Mouse (Mus musculus) myocyte (in vitro differentiated cells): ENCODE data around the gene Gm20431. TPM values are rescaled to one million over a fixed set of nuclear protein-coding genes. Genes with fewer than 3 reads are reported as not detected.

Experiments
- H3K27me3 ChIP-seq: one replicate; pipeline ENCODE4 v1.6.1; 2011; ENCODE audit not compliant: control insufficient read depth, insufficient read depth, insufficient read length
- H3K36me3 ChIP-seq: one replicate; pipeline ENCODE4 v1.6.1; 2011; ENCODE audit not compliant: control insufficient read depth, insufficient read depth
- H3K4me2 ChIP-seq: one replicate; pipeline ENCODE4 v1.6.1; 2011; ENCODE audit warnings: low read depth, control low read depth
- H3K4me3 ChIP-seq: one replicate; pipeline ENCODE4 v1.5.1; 2011; ENCODE audit warnings: mild to moderate bottlenecking, control low read depth, moderate library complexity
- H3K79me2 ChIP-seq: one replicate; pipeline ENCODE4 v1.6.1; 2011; ENCODE audit not compliant: control insufficient read depth, insufficient read depth
- H3ac ChIP-seq: one replicate; pipeline ENCODE4 v1.6.1; 2011; ENCODE audit not compliant: control insufficient read depth, insufficient read length
- CEBPB ChIP-seq: IDR thresholded peaks from 2 replicates; pipeline ENCODE4 v1.6.1; 2011; ENCODE audit warnings: mild to moderate bottlenecking, moderate library complexity; ENCODE audit not compliant: poor library complexity, insufficient read depth, severe bottlenecking
- E2F4 ChIP-seq: IDR thresholded peaks from one replicate; pipeline ENCODE4 v1.6.1; 2011; ENCODE audit warnings: mild to moderate bottlenecking, control low read depth, moderate library complexity; ENCODE audit not compliant: insufficient read depth
- MAX ChIP-seq: IDR thresholded peaks from one replicate; pipeline ENCODE4 v1.6.1; 2011; ENCODE audit warnings: low read depth, mild to moderate bottlenecking, control low read depth
- MYOD1 ChIP-seq, 3 experiments: IDR thresholded peaks; one replicate each; pipeline ENCODE4 v1.6.1; 2011; ENCODE audit warnings: control low read depth in 2 of 3, low read depth in 2 of 3, mild to moderate bottlenecking in 2 of 3, moderate library complexity in 1 of 3; ENCODE audit not compliant: insufficient read length in 2 of 3, control insufficient read depth in 1 of 3
- MYOG ChIP-seq, 3 experiments: IDR thresholded peaks; one replicate each; pipeline ENCODE4 v1.6.1; 2011; ENCODE audit warnings: control low read depth in 2 of 3, low read depth in 2 of 3, mild to moderate bottlenecking in 2 of 3; ENCODE audit not compliant: insufficient read length in 2 of 3, control insufficient read depth in 1 of 3, insufficient read depth in 1 of 3
- POLR2A ChIP-seq: IDR thresholded peaks from one replicate; pipeline ENCODE4 v1.6.1; 2011; ENCODE audit warnings: low read depth, mild to moderate bottlenecking, control low read depth, moderate library complexity; ENCODE audit not compliant: insufficient read length
- POLR2AphosphoS2 ChIP-seq: IDR thresholded peaks from one replicate; pipeline ENCODE4 v1.6.1; 2011; ENCODE audit warnings: low read depth, control low read depth; ENCODE audit not compliant: insufficient read length
- REST ChIP-seq: IDR thresholded peaks from one replicate; pipeline ENCODE4 v1.6.1; 2011; ENCODE audit warnings: mild to moderate bottlenecking, control low read depth, moderate library complexity; ENCODE audit not compliant: insufficient read depth, insufficient read length
- SRF ChIP-seq: IDR thresholded peaks from one replicate; pipeline ENCODE4 v1.6.1; 2011; ENCODE audit warnings: low read depth; ENCODE audit not compliant: control insufficient read depth, insufficient read length
- TCF12 ChIP-seq: IDR thresholded peaks from one replicate; pipeline ENCODE4 v1.6.1; 2011; ENCODE audit warnings: mild to moderate bottlenecking, control low read depth; ENCODE audit not compliant: poor library complexity, insufficient read depth, severe bottlenecking
- TCF3 ChIP-seq: IDR thresholded peaks from one replicate; pipeline ENCODE4 v1.6.1; 2011; ENCODE audit warnings: low read depth, control low read depth; ENCODE audit not compliant: insufficient read length
- USF1 ChIP-seq: IDR thresholded peaks from one replicate; pipeline ENCODE4 v1.6.1; 2011; ENCODE audit warnings: low read depth, mild to moderate bottlenecking, control low read depth, moderate library complexity
- polyA plus RNA-seq: library from polyadenylated mRNA; unstranded; fragments of >200 nt; fragmentation: generic; extraction: Trizol; gene quantifications from one replicate; pipeline ENCODE4 v1.2.1, GENCODE M21; 2012; ENCODE audit warnings: missing spikeins

Gene Gm20431
- polyA plus RNA-seq, 1 experiment, result 9.2 TPM

GRCm38 (mm10) chr2:167612122-167612521, 49.2 kb downstream of the Gm20431 start:
- Histone ChIP-seq H3K36me3 (peaks cover 41% of the 10 kb centered on the region), H3ac (no peak overlapping the region), H3K4me2 (no peak overlapping the region), H3K27me3 (no peaks in the 10 kb centered on the region), H3K4me3 (no peak overlapping the region), H3K79me2 (peaks cover 40% of the 10 kb centered on the region)
- TF ChIP-seq TCF12 (no peak), MAX (no peak), REST (no peak), CEBPB (no peak), POLR2AphosphoS2 (no peak), MYOD1 (IDR thresholded peaks at IDR 0.05; ENCODE audit: control insufficient read depth in 1 of 3, insufficient read length in 2 of 3, low read depth in 2 of 3) (no peak)

- Histone ChIP-seq H3K27me3 (no peaks in the 10 kb centered on the region), H3K4me3 (no peak overlapping the region), H3K36me3 (peaks cover 38% of the 10 kb centered on the region), H3ac (no peak overlapping the region), H3K4me2 (no peak overlapping the region), H3K79me2 (peaks cover 39% of the 10 kb centered on the region)
- TF ChIP-seq MYOG (IDR thresholded peaks at IDR 0.05; ENCODE audit: control insufficient read depth in 1 of 3, insufficient read depth in 1 of 3, insufficient read length in 2 of 3, low read depth in 2 of 3) (no peak), REST (no peak), TCF3 (no peak), POLR2A (no peak), USF1 (no peak)
These were observed 50.0 kb downstream of the Gm20431 start for GRCm38 (mm10) chr2:167611287-167611686.

- H3K27me3 ChIP-seq, result no peaks in the 10 kb centered on the region
- TF ChIP-seq REST (no peak), CEBPB (peak; percentile 72), SRF (no peak), TCF12 (peak; percentile 64), POLR2A (no peak), E2F4 (no peak), MAX (no peak), TCF3 (peak; percentile 80), POLR2AphosphoS2 (peak; percentile 15), MYOG (IDR thresholded peaks at IDR 0.05; ENCODE audit: control insufficient read depth in 1 of 3, insufficient read depth in 1 of 3, insufficient read length in 2 of 3, low read depth in 2 of 3) (peak in 2 of 3 experiments; percentile 82 to 83), MYOD1 (IDR thresholded peaks at IDR 0.05; ENCODE audit: control insufficient read depth in 1 of 3, insufficient read length in 2 of 3, low read depth in 2 of 3) (peak; percentile 66 to 82 (median 66))
- H3K79me2 ChIP-seq, result peaks cover 7% of the 10 kb centered on the region
- H3K4me3 ChIP-seq, result no peak overlapping the region
- peak overlapping the region; percentile 15 for H3K4me2 ChIP-seq
- no peak overlapping the region for H3ac ChIP-seq
- peaks cover 9% of the 10 kb centered on the region for H3K36me3 ChIP-seq
These were observed 54.6 kb downstream of the Gm20431 start for GRCm38 (mm10) chr2:167606745-167607123.

- Histone ChIP-seq H3K4me2 (peak overlapping the region; percentile 15), H3ac (no peak overlapping the region), H3K4me3 (no peak overlapping the region), H3K27me3 (no peaks in the 10 kb centered on the region), H3K36me3 (peaks cover 9% of the 10 kb centered on the region), H3K79me2 (peaks cover under 1% of the 10 kb centered on the region)
- TF ChIP-seq REST, result no peak
- TF ChIP-seq USF1, result peak; percentile 23
- TF ChIP-seq MYOD1 (IDR thresholded peaks at IDR 0.05; ENCODE audit: control insufficient read depth in 1 of 3, insufficient read length in 2 of 3, low read depth in 2 of 3), result peak; percentile 68 to 96 (median 89)
- peak; percentile 66 for TF ChIP-seq TCF3
- no peak for TF ChIP-seq E2F4
- peak; percentile 52 for TF ChIP-seq POLR2AphosphoS2
- TF ChIP-seq SRF, result no peak
- TF ChIP-seq MYOG (IDR thresholded peaks at IDR 0.05; ENCODE audit: control insufficient read depth in 1 of 3, insufficient read depth in 1 of 3, insufficient read length in 2 of 3, low read depth in 2 of 3), result peak; percentile 48 to 76 (median 52)
- TF ChIP-seq CEBPB, result no peak
- TF ChIP-seq POLR2A, result no peak
- TF ChIP-seq TCF12, result no peak
- no peak for TF ChIP-seq MAX
These were observed 55.2 kb downstream of the Gm20431 start for GRCm38 (mm10) chr2:167605817-167606744.

- H3K27me3 ChIP-seq, result no peaks in the 10 kb centered on the region
- TF ChIP-seq CEBPB, result no peak
- TF ChIP-seq POLR2A, result peak; percentile 15
- TF ChIP-seq POLR2AphosphoS2, result peak; percentile 63
- TF ChIP-seq MYOG (IDR thresholded peaks at IDR 0.05; ENCODE audit: control insufficient read depth in 1 of 3, insufficient read depth in 1 of 3, insufficient read length in 2 of 3, low read depth in 2 of 3), result peak in 2 of 3 experiments; percentile 18 to 78
- TF ChIP-seq E2F4, result no peak
- peak in 2 of 3 experiments; percentile 49 to 78 for TF ChIP-seq MYOD1 (IDR thresholded peaks at IDR 0.05; ENCODE audit: control insufficient read depth in 1 of 3, insufficient read length in 2 of 3, low read depth in 2 of 3)
- no peak for TF ChIP-seq TCF3
- no peak for TF ChIP-seq REST
- TF ChIP-seq SRF, result no peak
- TF ChIP-seq USF1, result no peak
- no peak for TF ChIP-seq MAX
- H3K4me2 ChIP-seq, result no peak overlapping the region
- no peak overlapping the region for H3K4me3 ChIP-seq
- no peak overlapping the region for H3ac ChIP-seq
- H3K79me2 ChIP-seq, result no peaks in the 10 kb centered on the region
- H3K36me3 ChIP-seq, result peaks cover 8% of the 10 kb centered on the region
These were observed 56.0 kb downstream of the Gm20431 start for GRCm38 (mm10) chr2:167605178-167605794.
